Mouse (Mus musculus): Measurements from ENCODE around the gene Syt6. TPM values are rescaled to one million over a fixed set of nuclear protein-coding genes. Genes with fewer than 3 reads are reported as not detected.

Gene Syt6
- polyA plus RNA-seq, 1 experiment from 2014 or later, result 0.62 TPM

GRCm38 (mm10) chr3:103683966-103684319, 108.9 kb downstream of the Syt6 start:
- Histone ChIP-seq H3K36me3 (ENCODE audit: control insufficient read depth, insufficient read depth, low read length) (no peaks in the 10 kb centered on the region), H3K9ac (ENCODE audit: low read depth, low read length) (no peak overlapping the region), H3K4me3 (ENCODE audit: low read length) (no peak overlapping the region), H3K4me2 (ENCODE audit: low read depth, low read length) (no peak overlapping the region), H3K27me3 (replicated peaks; ENCODE audit: control insufficient read depth, insufficient read depth, low read length) (no peaks in the 10 kb centered on the region), H3K9me3 (ENCODE audit: control insufficient read depth, low read length) (no peaks in the 10 kb centered on the region), H3K4me1 (ENCODE audit: control insufficient read depth, insufficient read depth, low read length) (no peaks in the 10 kb centered on the region), H3K27ac (ENCODE audit: low read length) (no peak overlapping the region)
- WGBS, result 46% methylated on average over 5 of the region's 5 CpGs
- no peak for ATAC-seq

- no peaks in the 10 kb centered on the region for H3K4me1 ChIP-seq (ENCODE audit: control insufficient read depth, insufficient read depth, low read length)
- no peak overlapping the region for H3K4me3 ChIP-seq (ENCODE audit: low read length)
- no peaks in the 10 kb centered on the region for H3K9me3 ChIP-seq (ENCODE audit: control insufficient read depth, low read length)
- WGBS, result 60% methylated on average over 1 of the region's 1 CpGs
- H3K27me3 ChIP-seq (replicated peaks; ENCODE audit: control insufficient read depth, insufficient read depth, low read length), result no peaks in the 10 kb centered on the region
- no peak overlapping the region for H3K27ac ChIP-seq (ENCODE audit: low read length)
- no peak for ATAC-seq
- no peak overlapping the region for H3K9ac ChIP-seq (ENCODE audit: low read depth, low read length)
- H3K36me3 ChIP-seq (ENCODE audit: control insufficient read depth, insufficient read depth, low read length), result no peaks in the 10 kb centered on the region
- no peak overlapping the region for H3K4me2 ChIP-seq (ENCODE audit: low read depth, low read length)
Observed at GRCm38 (mm10) chr3:103689043-103689442, 114.0 kb downstream of the Syt6 start.

GRCm38 (mm10) chr3:103690506-103690905, 115.5 kb downstream of the Syt6 start:
- WGBS, result 69% methylated on average over 3 of the region's 3 CpGs
- Histone ChIP-seq H3K4me1 (ENCODE audit: control insufficient read depth, insufficient read depth, low read length) (no peaks in the 10 kb centered on the region), H3K9ac (ENCODE audit: low read depth, low read length) (no peak overlapping the region), H3K36me3 (ENCODE audit: control insufficient read depth, insufficient read depth, low read length) (no peaks in the 10 kb centered on the region), H3K9me3 (ENCODE audit: control insufficient read depth, low read length) (no peaks in the 10 kb centered on the region), H3K27me3 (replicated peaks; ENCODE audit: control insufficient read depth, insufficient read depth, low read length) (no peaks in the 10 kb centered on the region), H3K27ac (ENCODE audit: low read length) (no peak overlapping the region), H3K4me3 (ENCODE audit: low read length) (no peak overlapping the region), H3K4me2 (ENCODE audit: low read depth, low read length) (no peak overlapping the region)
- ATAC-seq, result no peak

Small RNA genes lying within 50 kb of the gene (microRNA-seq; reads per million reads assigned to microRNA genes)
- gene Gm25325, result not detected

Other genes with a start within 250 kb of the Syt6 start
- 0.11 and 0.22 TPM in 2 replicates for gene Atg4a-ps, start 70.8 kb downstream of the Syt6 start, polyA plus RNA-seq (2015; fragmentation: Nextera tagmentation; extraction: Ambion mirVana)
- gene Olfml3, start 162.8 kb downstream of the Syt6 start, polyA plus RNA-seq (2015; fragmentation: Nextera tagmentation; extraction: Ambion mirVana), result 41.6 and 44.0 TPM in 2 replicates
- gene Gm10964, start 164.1 kb downstream of the Syt6 start, polyA plus RNA-seq (2015; fragmentation: Nextera tagmentation; extraction: Ambion mirVana), result not detected in 2 replicates
- gene Hipk1, start 216.3 kb downstream of the Syt6 start, polyA plus RNA-seq (2015; fragmentation: Nextera tagmentation; extraction: Ambion mirVana), result 6.3 and 7.1 TPM in 2 replicates
- 19.1 and 21.1 TPM in 2 replicates for gene Dclre1b, start 234.2 kb downstream of the Syt6 start, polyA plus RNA-seq (2015; fragmentation: Nextera tagmentation; extraction: Ambion mirVana)
- gene Ap4b1, start 234.3 kb downstream of the Syt6 start, polyA plus RNA-seq (2015; fragmentation: Nextera tagmentation; extraction: Ambion mirVana), result 21.0 and 21.8 TPM in 2 replicates
- gene Gm43064, start 234.3 kb downstream of the Syt6 start, polyA plus RNA-seq (2015; fragmentation: Nextera tagmentation; extraction: Ambion mirVana), result 0.45 and 0.69 TPM in 2 replicates